Mouse (Mus musculus) MEL (cell line): ENCODE data around the gene Rad51b.

Experiments
- CTCF ChIP-seq, 3 experiments: IDR thresholded peaks in 2 of 3; conservative IDR thresholded peaks in 1 of 3; 2 replicates each; pipeline ENCODE4 v1.5.1; 2011 to 2012; ENCODE audit warnings: low read length in 3 of 3, low read depth in 2 of 3, mild to moderate bottlenecking in 2 of 3, improper control_type of control experiment in 1 of 3, inconsistent platforms in 1 of 3, mixed read lengths in 1 of 3, moderate library complexity in 1 of 3; ENCODE audit not compliant: control insufficient read depth in 1 of 3, insufficient read depth in 1 of 3, poor library complexity in 1 of 3, severe bottlenecking in 1 of 3
- E2F4 ChIP-seq: IDR thresholded peaks from 2 replicates; pipeline ENCODE4 v1.6.1; 2011; ENCODE audit warnings: low read depth, low read length, improper control_type of control experiment, borderline replicate concordance
- MAX ChIP-seq: IDR thresholded peaks from 2 replicates; pipeline ENCODE4 v1.6.1; 2011; ENCODE audit warnings: low read length, improper control_type of control experiment
- POLR2A ChIP-seq, 2 experiments: IDR thresholded peaks; 2 replicates each; pipeline ENCODE4 v1.6.1; 2011 to 2012; ENCODE audit warnings: low read length in 2 of 2, mild to moderate bottlenecking in 2 of 2, control low read depth in 1 of 2, improper control_type of control experiment in 1 of 2, low read depth in 1 of 2, moderate library complexity in 1 of 2; ENCODE audit not compliant: control insufficient read depth in 1 of 2, insufficient read depth in 1 of 2, poor library complexity in 1 of 2
- RAD21 ChIP-seq: IDR thresholded peaks from 2 replicates; pipeline ENCODE4 v1.6.1; 2011; ENCODE audit warnings: mild to moderate bottlenecking, low read depth, low read length, improper control_type of control experiment
- SMC3 ChIP-seq: IDR thresholded peaks from 2 replicates; pipeline ENCODE4 v1.6.1; 2011; ENCODE audit warnings: low read depth, low read length, improper control_type of control experiment
- TAL1 ChIP-seq: IDR thresholded peaks from 2 replicates; pipeline ENCODE4 v1.6.1; 2012; ENCODE audit warnings: mild to moderate bottlenecking, inconsistent platforms, low read length, moderate library complexity, mixed read lengths

DNA sequence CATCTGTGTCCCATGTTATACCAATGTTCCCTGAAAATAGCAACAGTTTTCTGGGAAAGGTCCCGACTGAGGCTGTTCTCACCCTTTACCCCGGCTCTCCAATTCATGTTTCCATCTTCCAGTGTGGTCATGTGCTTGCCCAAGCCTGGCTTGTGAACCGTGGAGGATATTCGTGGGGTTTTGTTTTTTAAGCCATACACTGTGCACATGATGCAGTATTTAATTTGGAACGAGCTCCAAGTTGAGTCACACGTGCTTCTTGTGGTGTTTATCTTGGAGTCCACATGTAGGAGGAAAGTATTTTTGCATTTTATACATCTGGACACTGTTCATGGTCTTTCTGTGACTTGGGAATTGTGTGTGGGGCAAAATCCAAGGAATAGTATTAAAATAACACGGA lies 57.5 kb downstream of the Rad51b start:
- TF ChIP-seq POLR2A (IDR thresholded peaks at IDR 0.05; ENCODE audit: control insufficient read depth in 1 of 2, insufficient read depth in 1 of 2, low read depth in 1 of 2, low read length in 2 of 2, poor library complexity in 1 of 2) (no peak), CTCF (IDR thresholded peaks at IDR 0.05 in 2 of 3, conservative IDR thresholded peaks at IDR 0.05 in 1 of 3; ENCODE audit: control insufficient read depth in 1 of 3, insufficient read depth in 1 of 3, low read depth in 2 of 3, low read length in 3 of 3, poor library complexity in 1 of 3, severe bottlenecking in 1 of 3) (no peak), RAD21 (no peak), E2F4 (no peak), SMC3 (no peak), MAX (no peak), TAL1 (no peak)
